Mouse (Mus musculus): Measurements from ENCODE around the gene Zbtb3.

DNA sequence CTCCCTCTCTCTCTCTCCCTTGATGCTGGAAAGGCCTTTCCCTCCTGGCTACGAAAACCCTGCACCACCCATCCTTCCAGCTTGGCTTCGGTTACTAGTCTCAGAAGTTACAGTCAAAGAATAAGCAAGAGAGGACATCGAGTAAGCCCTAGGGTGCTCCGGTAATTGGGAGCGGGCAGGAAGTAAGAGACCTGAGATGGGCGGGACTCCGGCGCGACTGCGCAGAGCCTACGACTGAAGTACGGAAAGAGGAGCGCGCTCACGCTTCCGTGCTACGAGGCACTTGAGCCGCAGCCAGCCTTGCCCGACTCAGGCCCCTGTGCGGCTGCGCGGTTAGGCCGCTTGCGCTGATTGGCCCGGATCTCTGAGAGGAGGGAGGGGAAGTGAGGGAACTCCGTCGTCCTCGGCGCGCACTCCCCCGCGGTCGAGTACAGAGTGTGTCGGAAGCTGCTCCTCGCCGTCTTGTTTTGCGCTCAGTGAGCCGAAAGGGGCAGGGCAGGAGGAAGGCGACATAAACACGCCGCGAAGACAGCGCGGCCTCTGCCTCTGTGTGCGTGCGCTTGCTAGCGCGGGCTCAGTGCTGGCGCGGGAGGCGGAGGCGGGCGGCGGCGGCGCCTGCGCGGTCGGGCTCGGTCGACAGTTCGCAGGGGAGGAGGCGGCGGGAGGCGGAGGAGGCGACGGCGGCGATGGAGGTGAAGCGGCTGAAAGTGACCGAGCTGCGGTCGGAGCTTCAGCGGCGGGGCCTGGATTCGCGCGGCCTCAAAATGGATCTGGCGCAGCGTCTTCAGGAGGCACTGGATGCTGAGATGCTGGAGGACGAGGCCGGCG is 17.5 kb downstream of the Zbtb3 start, which contains the start of gene Hnrnpul2:
- TF ChIP-seq CTCF (IDR thresholded peaks at IDR 0.05; ENCODE audit: low read depth, low read length) (no peak), GATA1 (IDR thresholded peaks at IDR 0.05; ENCODE audit: borderline replicate concordance, low read length) (no peak), POLR2AphosphoS5 (IDR thresholded peaks at IDR 0.05; ENCODE audit: insufficient replicate concordance, low read depth, low read length) (no peak), TAL1 (conservative IDR thresholded peaks at IDR 0.05; ENCODE audit: low read depth, low read length) (no peak)

Data from G1E (cell line).